Mouse (Mus musculus): ENCODE results near the gene Cby1.
"Not testable (repeated sequence)": the region's sequence is repeated elsewhere in the genome, so short reads cannot be mapped to it uniquely, and the experiment has no call there.

The Cby1 gene

DNA sequence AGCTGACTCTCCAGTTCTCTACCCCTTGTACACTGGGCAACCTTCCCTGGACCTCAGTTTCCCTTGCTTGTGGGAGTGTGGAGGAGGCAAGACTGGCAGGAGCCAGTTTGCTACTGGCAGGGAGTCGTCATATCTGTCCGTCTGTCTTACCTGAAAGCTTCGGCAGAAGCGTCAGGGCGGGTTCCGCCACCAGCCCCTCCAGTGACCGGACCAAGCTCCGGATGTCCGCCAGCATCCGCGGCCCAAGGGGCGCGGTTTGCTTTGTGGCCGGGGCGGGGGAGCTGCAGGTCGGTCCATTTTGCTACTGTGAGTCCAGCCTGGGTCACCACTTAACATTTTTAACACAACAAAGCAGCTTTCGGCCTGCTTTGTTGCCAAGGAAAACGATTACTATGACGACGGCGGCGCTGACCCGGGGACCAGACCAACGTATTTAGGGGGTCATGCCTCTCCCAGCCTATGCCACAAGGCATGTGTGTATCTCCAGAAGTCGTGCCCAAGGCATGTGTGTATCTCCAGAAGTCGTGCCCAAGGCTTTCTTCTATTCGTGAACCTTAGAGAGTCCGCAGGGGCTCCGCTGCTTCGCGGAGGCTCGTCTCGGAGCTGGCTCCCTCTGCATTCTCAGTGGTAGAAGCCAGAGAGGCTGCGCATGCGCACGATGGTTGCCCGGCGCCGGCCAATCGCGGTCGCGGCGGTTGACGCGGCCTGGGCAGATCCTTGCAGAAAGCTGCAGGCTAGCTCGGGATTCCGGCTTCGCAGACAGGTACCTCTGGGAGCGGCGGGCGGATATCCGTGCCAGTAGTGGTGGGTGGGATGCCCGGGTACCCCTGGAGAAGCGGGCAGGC, at the start of gene Cby1, which contains the start of gene Fam227a:
Gene Cby1, plus strand, starts transcription at position 669 of the 845 bp plus-strand sequence.
Gene Fam227a, minus strand, starts transcription at position 426 of the 845 bp plus-strand sequence.
- DNase-seq (ENCODE audit: low spot score), result peak; percentile 95

GRCm38 (mm10) chr15:79609226-79609625, 49.8 kb upstream of the Cby1 start:
- no peak for DNase-seq (ENCODE audit: low spot score)

GRCm38 (mm10) chr15:79615501-79615900, 43.5 kb upstream of the Cby1 start:
- DNase-seq (ENCODE audit: low spot score), result no peak

- no peak for DNase-seq (ENCODE audit: low spot score)
These were observed 42.3 kb upstream of the Cby1 start for GRCm38 (mm10) chr15:79616729-79617128.

DNA sequence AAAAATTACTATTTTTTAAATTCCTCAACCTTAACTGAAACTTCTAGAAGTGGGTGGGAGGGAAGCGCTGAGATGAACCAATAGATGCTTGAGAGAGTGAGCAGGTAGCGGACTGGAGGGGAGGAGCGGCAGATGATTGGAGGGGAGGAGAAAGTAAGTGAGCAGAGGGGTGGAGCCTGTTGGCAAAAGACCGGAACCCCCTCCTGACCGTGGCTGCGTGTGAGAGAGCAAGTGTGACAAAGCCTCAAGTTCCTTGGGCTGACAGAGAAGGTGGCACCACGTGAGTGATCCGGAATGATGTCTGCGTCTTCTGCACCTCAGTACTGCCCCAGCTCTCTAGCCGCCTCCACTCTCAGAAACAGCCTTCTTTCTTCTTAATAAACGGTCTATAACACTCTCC, 41.9 kb upstream of the Cby1 start:
- no peak for DNase-seq (ENCODE audit: low spot score)

- no peak for DNase-seq (ENCODE audit: low spot score)
These were observed 40.5 kb upstream of the Cby1 start for GRCm38 (mm10) chr15:79618456-79618855.

- peak; percentile 9 for DNase-seq (ENCODE audit: low spot score)
These were observed 39.1 kb upstream of the Cby1 start for GRCm38 (mm10) chr15:79619770-79620414.

GRCm38 (mm10) chr15:79630471-79630870, 28.5 kb upstream of the Cby1 start:
- no peak for DNase-seq (ENCODE audit: low spot score)

DNA sequence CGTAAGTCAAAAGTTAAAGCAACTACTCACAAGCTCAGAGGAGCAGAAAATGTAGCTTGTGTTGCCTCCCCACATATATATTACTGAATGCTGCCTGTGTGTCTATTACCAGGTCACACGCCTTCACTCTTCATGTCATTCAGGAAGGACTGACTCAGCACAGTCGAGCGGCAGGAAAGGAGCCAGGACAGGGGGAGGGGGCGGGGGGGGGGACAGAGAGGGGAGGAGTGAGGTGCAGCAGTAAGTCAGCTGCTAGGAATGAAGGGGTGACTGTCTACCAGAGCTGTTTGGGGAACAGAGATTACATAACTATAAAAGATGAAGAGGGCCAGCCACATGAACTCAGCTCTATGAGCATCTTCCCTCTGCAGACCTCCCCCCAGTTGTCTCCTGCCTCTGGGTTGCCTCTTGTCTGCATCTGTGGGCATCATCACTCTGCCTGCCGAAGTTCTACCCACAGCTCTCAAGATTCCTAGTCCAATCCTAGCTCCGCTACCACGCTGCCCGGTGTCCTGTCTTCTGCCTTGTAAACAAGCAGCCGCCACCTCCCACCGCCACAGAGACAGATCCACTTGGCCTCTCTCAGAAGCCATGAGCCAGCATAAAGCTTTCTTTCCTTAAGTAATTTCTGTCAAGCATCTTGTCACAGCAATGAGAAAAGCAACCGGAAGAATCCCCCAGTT, 17.7 kb upstream of the Cby1 start:
- no peak for DNase-seq (ENCODE audit: low spot score)

DNA sequence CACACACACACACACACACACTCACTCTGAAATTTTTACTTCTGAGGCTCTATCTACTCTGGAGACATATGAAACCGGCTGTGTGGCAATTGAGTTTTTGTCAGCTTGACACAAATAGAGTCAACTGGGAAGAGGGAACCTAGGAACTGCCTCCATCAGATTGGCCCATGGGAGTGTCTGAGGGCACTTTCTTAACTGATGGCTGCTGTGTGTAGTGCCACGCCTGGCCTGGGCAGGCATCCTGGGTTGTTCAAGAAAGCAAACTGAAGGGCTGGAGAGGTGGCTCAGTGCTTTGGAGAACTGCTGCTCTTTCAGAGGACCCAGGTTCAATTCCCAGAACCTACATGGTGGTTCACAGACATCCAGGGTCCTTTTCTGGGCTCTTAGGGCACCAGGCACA, 13.5 kb upstream of the Cby1 start:
- no peak for DNase-seq (ENCODE audit: low spot score)

DNA sequence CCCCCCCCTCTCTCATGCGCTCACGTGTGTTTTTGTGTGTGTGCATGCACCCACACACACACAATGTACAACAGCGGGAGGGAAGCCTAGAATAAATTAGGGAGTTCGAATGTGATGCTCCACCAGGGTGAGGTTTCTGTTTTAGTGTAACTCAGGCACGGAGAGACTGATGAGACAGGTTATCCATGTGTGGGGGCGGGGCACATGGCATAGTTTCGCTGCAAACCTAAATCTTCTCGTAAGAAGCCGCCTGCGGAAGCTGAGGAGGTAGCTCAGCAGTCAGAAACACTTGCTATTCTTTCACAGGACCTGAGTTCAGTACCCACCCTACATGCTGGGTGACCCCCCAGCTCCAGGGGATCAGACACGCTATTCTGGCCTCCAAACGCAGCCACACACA, 10.9 kb upstream of the Cby1 start:
- no peak for DNase-seq (ENCODE audit: low spot score)

DNA sequence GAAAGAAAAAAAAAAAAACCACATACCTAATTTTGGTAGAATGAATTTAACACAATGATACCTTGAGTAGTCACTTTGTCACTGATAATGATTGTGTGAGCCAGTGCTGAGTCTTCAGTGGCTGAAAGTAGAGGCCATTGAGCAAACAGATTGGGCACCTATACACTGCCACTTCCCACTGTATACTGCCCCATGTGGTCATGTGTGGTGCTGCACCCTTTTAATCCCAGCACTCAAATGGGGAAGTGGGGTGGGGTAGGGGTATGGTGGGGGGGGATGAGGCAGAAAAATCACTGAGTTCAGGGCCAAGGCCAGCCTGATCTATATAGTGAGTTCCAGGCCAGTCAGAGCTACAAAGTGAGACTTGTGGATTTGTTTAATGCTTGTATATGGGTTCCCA, 8.4 kb upstream of the Cby1 start:
- DNase-seq (ENCODE audit: low spot score), result peak; percentile 53

- peak; percentile 11 for DNase-seq (ENCODE audit: low spot score)
These were observed 7.5 kb upstream of the Cby1 start for GRCm38 (mm10) chr15:79651481-79651880.

GRCm38 (mm10) chr15:79656451-79656850, 2.5 kb upstream of the Cby1 start:
- DNase-seq (ENCODE audit: low spot score), result no peak

DNA sequence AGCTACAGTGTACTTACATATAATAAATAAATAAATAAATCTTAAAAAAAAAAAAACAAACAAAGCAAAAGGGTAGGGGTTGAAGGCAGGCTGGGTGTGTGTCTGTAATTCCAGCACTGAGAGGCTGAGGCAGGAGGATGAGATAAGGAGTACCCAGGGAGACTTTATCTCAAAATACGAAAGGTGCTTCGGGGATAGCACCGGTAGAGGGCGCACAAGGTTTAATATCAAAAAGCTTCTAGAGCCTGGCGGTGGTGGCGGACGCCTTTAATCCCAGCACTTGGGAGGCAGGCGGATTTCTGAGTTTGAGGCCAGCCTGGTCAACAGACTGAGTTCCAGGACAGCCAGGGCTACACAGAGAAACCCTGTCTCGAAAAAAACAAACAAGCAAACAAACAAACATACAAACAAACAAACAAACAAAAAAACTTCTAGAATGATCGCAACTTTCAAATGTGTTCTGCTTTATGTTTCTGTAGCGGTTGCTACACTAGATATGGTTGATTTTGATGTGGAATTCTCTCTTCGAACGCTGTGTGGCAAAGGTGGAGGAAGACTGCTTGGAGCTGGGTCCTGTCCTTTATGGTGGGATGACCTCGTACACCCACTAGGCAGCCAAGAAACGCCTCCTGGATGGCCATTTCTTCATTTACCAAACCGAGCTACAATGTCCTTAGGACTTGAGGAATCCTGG, 1.0 kb upstream of the Cby1 start:
- peak; percentile 95 for DNase-seq (ENCODE audit: low spot score)

GRCm38 (mm10) chr15:79661852-79662251, 2.9 kb downstream of the Cby1 start:
- peak; percentile 53 for DNase-seq (ENCODE audit: low spot score)

DNA sequence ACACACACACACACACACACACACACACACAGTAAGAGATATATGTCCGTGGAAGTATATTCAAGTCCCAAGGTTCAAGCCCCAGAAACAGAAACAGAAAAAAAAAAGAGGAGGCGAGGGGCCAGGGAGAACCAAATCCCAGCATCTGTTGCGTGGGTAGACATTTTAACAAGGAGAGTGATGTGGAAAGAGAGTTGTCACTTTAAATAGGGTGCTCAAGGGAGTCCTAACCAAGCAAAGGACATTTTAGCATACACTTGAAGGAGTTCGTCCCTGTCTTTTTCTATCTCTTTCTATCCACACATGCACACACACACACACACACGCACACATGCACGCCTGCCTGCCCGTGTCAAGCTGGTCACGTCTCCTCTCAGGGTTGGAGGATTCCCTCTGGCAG, 5.7 kb downstream of the Cby1 start:
- no peak for DNase-seq (ENCODE audit: low spot score)

DNA sequence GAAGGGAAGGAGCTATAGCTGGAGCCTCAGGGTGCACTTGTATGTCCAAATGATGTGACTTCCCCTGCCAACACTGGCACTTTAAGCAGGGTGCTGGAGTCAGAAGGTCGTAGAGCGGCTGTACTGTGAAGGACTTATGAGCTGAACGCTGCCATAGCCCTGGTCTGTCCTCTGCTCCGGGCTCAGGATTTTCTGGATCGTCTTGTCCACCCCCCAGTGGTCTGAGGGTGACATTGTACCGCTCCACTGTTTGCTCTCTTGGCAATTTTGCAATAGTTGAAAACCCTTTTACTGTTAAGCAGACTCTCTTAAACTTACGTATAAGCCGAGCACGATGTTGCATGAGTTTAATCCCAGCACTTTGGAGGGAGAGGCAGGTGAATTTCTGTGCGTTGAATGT, 10.2 kb downstream of the Cby1 start:
- no peak for DNase-seq (ENCODE audit: low spot score)

- peak; percentile 96 for DNase-seq (ENCODE audit: low spot score)
These were observed 11.4 kb downstream of the Cby1 start, which contains the start of gene Tomm22 for GRCm38 (mm10) chr15:79670249-79670971. Gene Tomm22, plus strand, starts transcription at chr15:79670861.

- DNase-seq (ENCODE audit: low spot score), result no peak
These were observed 11.9 kb downstream of the Cby1 start for GRCm38 (mm10) chr15:79670972-79671299.

DNA sequence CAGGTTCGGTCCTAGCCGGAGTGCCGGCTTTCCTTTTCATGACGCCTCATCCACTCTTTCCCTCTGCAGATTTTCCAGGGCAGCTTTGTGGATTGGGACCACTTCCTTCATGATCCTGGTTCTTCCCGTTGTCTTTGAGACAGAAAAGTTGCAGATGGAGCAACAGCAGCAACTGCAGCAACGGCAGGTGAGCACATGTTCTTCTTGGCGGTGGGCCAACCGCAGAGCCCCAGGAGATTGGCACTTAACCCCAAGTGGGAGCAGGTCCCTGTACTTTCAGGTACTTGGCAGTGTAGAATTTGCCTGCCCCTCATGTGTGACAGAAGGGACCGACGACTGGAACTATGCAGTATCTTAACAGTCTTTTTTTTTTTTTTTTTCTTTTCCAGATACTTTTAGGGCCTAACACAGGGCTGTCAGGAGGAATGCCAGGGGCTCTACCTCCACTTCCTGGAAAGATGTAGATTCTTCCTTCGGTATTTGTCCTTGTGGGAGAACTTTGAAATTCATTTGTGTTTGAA, 12.9 kb downstream of the Cby1 start:
- not testable (repeated sequence) for DNase-seq (ENCODE audit: low spot score)
